Mouse (Mus musculus) bone marrow macrophage, adult 2 months (primary cell): ENCODE results near the gene Car6.

Source experiments
- CTCF ChIP-seq: IDR thresholded peaks from 2 replicates; pipeline ENCODE4 v1.5.1; 2012; ENCODE audit warnings: low read depth, mild to moderate bottlenecking, low read length, moderate library complexity
- POLR2A ChIP-seq: IDR thresholded peaks from 2 replicates; pipeline ENCODE4 v1.6.1; 2012; ENCODE audit warnings: mild to moderate bottlenecking, low read depth, low read length, borderline replicate concordance

DNA sequence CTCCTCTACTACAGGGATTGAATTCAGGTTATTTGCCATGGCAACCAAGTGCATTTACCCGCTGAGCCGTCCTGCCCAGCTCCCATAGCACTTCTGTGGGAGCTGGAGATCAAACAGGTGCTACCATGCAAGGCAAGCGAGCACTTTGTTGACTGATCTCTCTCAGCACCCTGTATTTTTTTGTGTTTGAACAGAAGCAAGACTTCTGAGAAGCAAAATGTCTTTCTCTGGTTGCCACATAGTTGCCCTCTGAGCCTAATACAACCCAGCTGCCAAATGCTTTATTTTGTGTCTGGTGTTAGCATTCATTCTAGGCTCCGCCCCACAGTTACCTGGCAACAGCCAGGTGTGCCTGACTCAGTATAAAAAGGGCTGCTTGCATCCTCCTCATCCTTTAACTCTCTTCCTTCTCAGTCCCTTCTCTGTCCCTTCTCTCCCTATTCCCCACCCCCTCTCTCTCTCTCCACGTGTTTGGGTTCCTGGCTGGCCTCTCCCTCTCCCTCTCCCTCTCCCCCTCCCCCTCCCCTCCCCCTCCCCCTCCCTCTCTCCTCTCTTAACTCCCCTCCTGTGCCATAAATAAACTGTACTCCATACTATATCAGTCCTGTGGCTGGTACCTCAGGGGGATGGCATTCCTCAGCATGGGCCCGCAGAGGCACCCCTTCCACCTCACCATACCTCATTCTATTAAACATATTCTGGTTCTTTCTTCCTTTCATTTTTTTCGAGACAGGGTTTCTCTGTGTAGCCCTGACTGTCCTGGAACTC, 27.6 kb upstream of the Car6 start:
- TF ChIP-seq CTCF (no peak), POLR2A (no peak)
